Mouse (Mus musculus) granulocyte monocyte progenitor cell, adult 5-6 weeks (primary cell): ENCODE results near the gene Gorasp1. TPM values are rescaled to one million over a fixed set of nuclear protein-coding genes. Genes with fewer than 3 reads are reported as not detected.

Experiments used
- ATAC-seq: replicated peaks from 2 replicates; pipeline ENCODE4 v1.8.0; 2016; ENCODE audit warnings: mild to moderate bottlenecking, moderate TSS enrichment, inconsistent platforms; ENCODE audit not compliant: poor library complexity, severe bottlenecking
- total RNA-seq, 2 experiments: library from RNA; stranded (forward) in 1 of 2; stranded (reverse) in 1 of 2; fragments of 200-712, 200-1000 nt in 1 of 2; fragments of >200 nt in 1 of 2; fragmentation: Nextera tagmentation in 1 of 2; gene quantifications; 2 replicates each; pipeline ENCODE4 v1.2.3; 2014 to 2017

The Gorasp1 gene
- total RNA-seq, 2 experiments from 2014 or later = 9.4 to 9.5 TPM

DNA sequence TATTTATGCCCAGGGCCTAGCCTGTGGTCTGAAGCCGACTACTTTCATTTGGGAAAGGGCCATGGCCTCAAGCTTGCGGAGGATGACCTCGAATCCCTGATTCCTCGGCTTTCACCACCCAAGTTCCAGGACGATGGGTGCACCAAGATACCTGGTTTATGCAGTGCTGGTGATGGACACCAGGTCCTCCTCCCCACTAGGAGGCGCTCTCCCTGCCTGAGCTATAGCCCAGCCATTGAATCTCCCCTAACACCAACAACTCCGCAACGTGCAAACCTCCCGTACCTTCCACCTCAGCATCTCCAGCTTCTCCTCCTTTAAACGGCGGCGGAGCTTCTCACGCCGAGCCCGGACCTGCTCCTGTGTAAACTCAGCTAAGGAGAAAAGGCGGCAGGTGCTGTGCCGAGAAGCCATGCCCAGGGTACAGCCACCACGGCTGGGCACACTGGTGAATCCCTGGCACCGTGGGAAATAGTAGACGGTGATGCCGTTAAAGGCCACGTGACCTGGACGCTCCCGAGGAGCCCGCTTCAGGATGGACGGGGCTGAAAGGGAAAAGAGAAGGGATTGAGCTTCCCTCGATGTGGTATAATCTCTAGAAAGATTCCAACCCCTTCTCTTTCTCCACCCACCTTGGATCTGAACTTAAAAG lies 36.6 kb upstream of the Gorasp1 start:
- ATAC-seq = no peak

DNA sequence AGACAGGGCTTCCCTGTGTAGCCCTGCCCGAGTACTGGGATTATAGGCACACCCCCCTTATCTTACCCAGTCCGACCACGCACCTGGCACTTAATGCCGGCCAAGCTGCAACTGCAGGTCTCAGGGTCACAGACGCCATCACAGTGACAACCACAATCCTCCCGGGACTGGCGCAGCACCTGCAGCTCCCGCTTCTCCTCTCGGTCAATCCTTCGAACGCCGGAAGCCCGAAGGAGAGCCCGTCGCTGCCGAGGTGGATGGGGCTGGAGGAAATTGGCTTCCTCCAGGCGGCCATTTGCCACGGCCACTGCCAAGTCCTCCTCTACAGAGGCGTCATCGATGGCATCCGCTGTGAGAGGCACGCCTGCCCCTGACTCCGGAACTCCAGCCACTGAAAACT lies 35.9 kb upstream of the Gorasp1 start:
- no peak for ATAC-seq

DNA sequence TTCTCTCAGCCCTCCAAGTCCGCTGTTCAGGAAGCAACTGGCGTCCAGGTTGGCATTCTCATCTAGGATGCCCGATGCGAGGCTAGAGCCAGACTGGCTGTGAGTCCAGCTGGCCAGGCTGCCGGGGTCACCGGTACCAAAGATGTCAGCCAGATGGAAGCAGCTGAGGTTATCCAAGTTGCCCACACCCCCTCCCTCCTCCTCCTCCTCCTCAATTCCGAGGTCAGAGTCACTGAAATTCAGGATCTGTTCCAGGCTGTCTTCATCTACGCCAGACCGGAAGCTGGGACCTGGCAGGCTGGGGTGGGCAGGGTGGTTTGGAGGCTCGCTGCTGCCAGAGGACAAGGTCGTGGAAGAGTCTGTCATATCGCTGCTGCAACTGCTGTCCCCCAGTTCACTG lies 35.2 kb upstream of the Gorasp1 start:
- no peak for ATAC-seq

DNA sequence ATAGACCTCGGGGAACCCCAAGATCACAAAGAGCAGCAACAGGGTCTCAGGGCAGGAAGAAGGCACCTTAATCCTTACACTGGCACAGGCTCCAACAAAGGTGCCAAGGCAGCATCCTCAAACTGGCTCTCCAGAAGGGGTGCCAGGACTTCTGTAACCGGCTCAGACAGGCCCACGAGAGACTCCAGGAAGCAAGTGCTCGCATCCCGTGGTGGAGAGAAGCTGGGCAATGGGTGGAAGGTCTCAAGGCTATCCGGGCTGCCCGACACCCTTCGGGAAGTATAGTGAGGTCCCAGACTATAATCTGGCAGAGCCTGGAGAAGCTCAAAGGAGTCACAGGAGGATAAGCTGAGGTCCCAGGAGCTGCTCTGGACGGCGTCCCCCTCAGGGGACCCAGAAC lies 34.8 kb upstream of the Gorasp1 start:
- no peak for ATAC-seq

DNA sequence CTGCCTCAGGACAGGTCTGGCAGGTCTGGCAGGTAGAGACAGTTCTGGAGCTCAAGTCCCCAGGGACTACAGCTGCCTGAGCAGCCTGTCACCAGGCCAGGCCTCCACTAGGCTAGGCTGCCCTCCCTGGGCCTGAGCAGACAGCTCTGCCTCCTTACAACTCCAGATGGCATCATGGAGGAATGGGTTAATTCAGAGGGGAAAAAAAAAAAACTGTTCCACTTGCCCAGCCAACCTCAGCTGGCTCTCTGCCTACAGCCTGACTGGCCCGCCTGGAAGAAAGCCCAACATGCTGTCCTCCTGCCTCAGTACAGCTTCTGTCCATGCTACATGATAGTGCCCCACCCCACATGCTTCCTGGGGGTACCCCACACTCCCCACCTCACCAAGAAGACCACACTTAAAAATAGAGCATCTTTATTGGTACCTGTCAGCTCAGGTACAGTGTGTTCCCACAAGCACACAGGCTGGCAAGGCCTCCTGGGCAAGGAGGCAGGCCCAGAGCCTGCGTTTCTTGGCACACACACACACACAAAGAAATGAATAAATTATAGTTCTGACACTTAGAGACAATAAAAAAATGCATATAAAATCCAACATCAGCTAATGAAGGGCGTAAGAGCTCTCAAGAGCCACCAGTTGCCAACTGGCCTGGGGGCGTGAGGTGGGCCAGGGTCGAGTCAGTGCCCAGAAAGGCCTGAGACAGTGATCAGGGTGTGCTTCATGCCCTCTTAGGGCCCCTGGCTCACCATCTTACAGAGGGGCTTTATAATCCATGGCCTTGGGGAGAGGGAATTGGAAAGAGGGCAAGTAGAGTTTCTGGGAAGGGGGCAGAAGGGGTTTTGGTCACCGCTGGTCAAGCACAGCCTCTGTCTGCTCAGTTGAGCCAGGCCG lies 33.6 kb upstream of the Gorasp1 start:
- ATAC-seq = no peak

DNA sequence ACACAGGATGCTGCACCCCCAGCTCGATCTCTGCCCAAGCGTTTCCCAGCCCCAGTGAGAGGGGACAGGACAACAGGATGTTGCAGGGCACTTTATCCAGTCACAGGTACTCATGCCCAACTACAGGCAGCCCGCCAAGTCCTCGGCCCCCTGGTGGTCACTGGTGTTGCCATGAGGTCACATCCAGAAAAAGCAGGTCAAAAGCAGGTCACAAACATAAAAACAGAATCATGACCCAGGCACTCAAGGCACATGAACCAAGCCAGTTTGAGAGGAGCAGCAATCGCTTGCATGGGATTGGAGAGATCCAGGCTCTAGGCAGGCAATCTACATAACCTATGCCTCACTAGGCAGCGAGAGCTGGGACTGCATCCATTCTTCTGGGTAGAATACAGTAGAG lies 32.9 kb upstream of the Gorasp1 start:
- ATAC-seq = peak; percentile 52; the same call in 1 of the 2 replicates

DNA sequence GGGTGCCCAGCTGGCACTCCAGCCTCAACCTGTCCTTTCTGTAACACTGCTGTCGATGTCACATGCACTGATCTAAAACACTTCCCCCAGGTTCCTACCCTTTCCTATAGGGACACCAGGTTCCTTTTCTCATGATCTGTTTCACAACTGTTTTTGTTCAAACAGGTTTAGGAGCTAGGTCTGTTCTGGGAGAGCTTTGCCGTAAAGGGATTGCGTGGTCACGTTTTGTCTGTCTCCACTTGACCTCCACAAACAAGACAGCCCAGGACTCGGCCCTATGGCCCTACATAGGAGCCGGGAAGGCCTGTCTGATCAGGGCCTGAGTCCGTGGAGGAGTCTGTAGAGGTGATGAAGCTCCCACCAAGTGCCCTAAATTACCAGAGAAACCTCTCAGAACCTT lies 32.4 kb upstream of the Gorasp1 start:
- ATAC-seq = no peak

DNA sequence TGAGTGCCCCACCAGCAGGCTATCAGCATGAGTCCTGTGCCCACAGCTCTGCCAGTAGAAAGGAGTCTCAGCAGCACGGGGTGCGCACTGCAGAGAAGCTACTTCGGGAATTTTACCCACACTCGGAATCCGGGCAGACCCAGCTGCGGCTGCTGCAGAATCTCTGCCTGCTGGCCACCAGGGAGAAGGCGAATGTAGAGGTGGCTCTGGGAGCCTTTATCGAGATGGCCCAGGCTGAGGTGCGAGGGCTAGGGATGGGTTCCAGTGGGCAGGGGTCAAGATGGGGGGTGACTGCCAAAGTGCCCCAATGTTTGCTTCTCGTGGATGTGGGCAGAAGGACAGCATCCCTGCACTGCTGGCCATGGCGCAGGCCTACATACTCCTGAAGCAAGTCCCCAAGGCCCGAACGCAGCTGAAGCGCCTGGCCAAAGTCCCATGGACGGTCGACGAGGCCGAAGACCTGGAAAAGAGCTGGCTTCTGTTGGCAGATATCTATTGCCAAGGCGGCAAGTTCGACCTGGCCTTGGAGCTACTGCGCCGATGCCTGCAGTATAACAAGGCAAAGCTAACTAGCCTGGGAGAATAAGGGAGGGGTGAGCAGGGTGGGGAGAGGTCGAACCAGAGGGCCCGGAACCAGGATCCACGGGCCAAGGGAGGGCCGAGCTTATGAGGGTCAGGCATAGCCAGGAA lies 29.0 kb upstream of the Gorasp1 start:
- no peak for ATAC-seq

DNA sequence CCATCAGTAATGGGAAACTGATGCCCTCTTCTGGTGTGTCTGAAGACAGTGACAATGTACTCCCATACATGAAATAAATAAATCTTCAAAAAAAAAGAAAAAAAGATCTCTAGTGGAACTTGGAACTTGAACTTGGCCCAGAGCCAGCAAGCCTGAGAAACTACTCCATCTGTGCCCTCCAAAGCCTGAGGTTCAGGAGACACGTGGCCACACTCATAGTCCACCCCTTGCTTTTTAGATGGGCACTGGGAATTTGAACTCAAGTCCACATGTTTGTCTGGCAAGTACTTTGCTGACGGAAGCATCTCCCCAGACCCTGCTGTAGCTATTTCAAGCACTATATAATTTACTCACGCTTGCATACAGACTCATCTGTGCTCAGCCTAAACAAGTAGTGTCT lies 27.8 kb upstream of the Gorasp1 start:
- no peak for ATAC-seq

DNA sequence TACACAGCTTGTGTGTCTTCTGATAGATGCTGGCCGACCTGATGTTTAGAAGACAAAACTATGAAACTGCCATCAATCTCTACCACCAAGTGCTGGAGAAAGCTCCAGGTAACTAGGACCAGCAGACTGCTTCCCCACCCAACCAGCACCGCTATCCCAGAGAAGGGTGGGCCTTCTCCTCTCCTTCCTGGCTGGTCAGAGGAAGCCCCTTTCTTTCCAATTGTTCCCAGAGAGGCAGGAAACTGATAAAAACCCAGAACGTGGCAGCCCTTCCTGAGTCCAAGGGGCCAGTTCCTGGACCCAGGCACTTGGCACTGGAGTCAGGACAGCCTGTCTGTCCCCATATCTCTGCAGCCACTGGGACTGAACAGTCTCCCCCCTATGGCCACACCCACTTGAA lies 26.8 kb upstream of the Gorasp1 start:
- ATAC-seq = no peak

DNA sequence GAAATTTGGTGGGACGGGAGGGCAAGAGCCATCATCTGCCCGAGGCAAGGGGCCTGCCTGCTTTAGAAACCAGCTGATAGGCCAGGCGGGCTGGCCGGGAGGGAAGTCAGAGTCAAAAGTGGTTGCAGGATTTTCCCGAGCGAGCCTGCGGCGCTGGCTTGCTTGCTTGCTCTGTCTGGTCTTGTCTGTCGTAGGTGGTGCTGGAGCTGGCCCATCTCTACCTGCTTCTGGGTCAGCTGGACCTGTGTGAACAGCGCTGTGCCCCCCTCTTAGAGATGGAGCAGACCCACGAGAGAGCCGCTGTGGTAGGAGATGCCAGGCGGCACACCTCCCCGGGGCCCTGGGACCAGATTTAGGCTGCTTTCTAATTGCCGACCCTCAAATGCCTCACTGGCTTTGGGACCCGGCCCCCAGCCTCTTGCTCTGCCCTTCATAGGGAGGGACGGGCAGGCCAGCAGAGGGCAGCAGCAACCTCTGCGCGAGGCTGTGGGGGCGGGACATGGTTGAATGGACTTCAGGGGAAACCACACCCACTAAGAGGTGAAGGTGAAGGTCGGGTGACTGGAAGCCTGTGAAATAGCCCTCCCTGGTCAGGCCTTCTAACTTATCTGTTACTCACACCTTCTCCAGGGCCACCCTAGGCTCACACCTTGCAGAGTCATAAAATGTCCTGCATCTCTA lies 25.8 kb upstream of the Gorasp1 start:
- ATAC-seq = peak; percentile 94

DNA sequence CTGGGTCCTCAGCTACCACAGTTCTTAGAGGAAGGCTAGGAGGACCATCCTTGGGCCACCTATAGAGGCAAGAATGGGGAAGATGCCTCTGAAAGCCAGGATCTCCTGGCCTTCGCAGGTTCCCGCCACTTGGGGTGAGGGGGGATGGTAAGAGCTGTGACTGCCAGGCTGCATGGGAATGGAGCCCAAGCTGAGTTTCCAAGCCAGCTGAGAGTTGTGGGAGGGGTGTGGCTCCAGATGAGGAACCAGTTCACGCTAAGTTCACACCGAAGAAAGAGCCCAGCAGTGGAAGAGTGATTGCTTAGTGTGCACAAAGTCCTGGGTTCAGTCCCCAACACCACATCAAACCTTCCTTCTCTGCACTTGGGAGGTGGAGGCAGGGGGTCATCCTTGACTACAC lies 24.9 kb upstream of the Gorasp1 start:
- peak; percentile 17; the same call in 1 of the 2 replicates for ATAC-seq

DNA sequence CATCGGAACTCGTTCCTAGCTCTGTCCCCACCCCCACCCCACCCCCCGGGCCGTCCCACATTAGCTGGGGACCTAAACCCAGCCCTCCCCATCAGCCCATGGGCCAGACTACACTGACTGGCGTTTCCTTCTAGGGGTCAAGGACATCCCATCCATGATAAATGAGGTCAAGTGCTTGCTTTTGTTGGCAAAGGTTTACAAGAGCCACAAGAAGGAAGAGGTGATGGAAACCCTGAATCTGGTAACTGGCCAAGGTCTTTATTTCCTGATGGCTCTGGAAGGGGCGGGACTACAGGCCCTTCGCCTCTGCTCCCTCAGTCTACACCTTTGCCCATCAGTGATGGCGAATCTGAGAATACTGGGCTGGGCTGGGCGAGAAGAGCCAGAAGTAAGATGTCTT lies 21.5 kb upstream of the Gorasp1 start:
- no peak for ATAC-seq

DNA sequence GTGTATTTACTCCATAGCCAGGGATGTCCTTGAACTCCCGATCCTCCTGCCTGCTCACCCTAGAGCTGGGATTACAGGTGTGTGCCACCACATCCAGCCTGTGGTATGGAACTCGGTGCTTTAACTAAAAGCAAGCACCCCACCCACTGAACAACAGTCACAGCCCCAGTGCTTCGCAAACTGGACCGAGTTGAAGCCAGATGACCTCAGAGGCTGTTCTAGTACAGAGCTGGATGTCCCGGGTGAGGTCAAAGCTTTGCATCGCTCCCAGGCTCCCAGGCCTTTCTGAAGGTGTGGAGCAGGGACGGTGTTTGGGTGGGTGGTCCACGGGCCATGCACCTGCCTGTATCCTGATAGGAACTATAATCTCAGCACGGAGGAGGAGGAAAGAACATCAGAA lies 14.0 kb upstream of the Gorasp1 start:
- ATAC-seq = no peak

DNA sequence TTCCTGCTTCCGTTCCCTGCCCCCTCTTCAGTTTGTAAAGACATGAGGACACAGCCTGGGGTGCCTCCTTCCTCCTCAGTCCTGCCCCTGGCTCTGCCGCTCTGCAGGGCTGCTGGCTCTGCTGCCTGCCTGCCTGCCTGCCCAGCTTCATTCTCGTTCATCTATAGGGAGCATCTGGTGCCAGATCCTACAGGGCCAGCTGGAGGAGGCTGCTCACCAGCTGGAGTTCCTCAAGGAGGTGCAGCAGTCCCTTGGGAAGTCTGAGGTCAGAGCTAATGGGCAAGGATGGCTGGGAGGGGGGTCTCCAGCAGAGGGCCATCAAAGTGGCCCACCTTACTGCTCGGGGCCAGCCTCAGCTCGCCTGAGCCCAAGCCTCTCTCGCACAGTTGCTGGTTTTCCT lies 13.1 kb upstream of the Gorasp1 start:
- ATAC-seq = no peak

DNA sequence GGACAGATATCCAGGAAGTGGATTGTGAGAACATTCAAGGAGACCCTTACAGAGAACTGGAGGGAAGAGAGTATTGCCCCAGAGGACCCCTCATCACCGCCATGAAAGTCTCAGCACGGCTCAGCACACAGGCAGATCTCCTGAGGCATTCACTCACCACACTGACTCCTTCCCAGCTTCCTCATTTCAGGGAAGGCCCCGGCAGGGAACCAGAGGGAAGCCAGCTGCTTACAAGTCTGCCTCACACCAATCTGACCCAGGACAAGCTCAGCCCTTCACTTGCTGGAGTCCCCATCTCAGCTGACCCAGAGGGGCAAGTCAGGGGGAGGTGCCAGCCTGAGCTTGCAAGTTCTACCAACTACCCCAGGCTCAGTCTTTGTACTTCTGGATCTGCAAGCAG lies 11.4 kb upstream of the Gorasp1 start:
- peak; percentile 92 for ATAC-seq

DNA sequence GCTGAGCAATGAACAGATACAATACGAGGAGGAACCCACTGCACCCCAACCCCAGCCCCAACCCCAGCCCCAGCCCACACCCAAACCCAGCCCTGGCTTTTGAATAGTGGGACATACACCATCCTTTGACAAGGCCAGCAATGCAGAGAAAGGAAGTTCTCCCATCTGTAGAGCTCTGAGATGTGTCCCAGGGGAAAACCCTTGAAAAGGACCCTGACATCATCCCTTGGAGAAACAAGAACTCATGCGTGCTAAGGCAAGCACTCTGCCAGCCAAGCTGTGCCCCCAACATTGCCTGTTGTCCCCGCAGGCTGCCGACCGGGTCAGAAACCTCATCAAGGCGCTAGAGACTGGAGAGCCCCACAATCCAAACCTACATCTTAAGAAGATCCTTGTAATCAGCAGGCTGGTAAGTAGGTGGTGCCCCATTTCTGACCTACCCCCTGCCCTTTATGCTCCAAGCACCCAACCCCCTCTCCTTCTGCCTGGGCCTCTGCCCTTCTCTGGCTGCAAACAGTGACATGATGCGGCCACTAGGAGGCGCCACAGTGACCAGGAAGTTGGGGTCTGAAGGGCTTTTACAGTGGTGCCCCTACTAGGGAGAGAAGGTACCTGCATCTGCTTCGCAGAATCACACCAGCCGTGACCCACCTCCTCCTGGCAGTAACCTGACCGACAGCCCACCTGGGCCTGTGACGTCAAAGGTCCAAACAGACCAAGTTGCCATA lies 8.0 kb upstream of the Gorasp1 start:
- peak; percentile 25; the same call in 1 of the 2 replicates for ATAC-seq

DNA sequence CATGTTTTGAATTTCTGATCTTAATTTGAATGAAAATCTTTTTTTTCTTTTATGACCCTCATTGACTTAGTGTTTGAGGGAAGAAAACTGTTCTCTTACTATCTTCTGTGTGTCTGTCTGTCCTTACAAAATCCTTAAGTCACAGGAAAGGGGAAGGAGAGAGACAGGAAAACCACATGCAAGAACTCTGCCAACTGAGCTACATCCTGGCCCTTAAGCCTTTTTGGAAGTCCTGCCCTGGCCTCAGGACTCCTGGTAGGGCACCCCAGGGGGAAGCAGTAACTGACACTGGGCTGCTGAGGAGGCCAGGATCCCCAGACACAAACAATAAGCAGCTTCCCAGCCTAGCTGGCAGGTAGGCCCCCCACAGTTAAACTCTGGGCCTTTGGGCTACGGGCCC lies 6.0 kb upstream of the Gorasp1 start:
- peak; percentile 77 for ATAC-seq

DNA sequence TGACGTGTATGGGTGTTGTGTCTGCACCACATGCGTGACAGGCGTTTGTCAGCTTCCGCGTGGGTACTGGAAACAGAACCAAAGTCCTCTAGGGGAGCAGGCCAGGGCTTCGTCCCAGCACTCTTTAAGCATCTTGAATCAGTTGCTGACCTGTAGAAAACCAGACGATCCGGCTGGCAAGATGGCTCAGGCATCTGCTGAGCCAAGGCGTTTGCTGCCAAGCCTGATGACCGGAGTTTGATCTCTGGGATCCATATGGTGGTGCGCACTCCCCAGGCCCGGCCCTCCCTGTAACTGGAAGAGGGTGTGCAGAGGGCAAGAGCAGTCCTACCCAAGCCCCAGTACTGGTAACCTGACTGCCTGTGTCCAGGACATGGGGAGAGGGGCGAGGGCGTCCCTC lies 4.5 kb upstream of the Gorasp1 start:
- no peak for ATAC-seq

DNA sequence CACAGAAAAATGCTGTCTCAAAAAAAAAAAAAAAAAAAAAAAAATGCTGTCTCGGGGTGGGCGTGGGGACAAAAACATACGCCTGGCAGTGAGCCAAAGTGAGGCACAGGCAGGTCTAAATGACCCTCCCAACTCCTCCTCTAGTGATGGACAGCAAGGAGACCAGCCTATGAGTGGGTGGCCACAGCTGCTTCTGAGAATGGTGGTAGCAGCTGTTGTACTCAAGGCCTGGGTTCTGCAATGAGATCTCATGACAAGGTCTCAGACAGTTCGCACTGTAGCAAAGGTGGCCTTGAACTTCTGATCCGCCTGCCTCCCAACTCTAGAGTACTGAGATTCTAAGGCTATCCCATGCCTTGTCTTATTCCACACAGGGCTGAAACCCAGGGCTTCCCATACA lies 4.0 kb upstream of the Gorasp1 start:
- ATAC-seq = no peak
